Mouse (Mus musculus): ENCODE results near the gene Hoxb13. TPM values are rescaled to one million over a fixed set of nuclear protein-coding genes. Genes with fewer than 3 reads are reported as not detected.

The Hoxb13 gene
- polyA plus RNA-seq (2014; fragmentation: Illumina TruSeq; extraction: RNeasy Lipid Tissue Mini Kit (QIAGEN cat#74804); ENCODE audit: low read depth, low replicate concordance) = not detected

DNA sequence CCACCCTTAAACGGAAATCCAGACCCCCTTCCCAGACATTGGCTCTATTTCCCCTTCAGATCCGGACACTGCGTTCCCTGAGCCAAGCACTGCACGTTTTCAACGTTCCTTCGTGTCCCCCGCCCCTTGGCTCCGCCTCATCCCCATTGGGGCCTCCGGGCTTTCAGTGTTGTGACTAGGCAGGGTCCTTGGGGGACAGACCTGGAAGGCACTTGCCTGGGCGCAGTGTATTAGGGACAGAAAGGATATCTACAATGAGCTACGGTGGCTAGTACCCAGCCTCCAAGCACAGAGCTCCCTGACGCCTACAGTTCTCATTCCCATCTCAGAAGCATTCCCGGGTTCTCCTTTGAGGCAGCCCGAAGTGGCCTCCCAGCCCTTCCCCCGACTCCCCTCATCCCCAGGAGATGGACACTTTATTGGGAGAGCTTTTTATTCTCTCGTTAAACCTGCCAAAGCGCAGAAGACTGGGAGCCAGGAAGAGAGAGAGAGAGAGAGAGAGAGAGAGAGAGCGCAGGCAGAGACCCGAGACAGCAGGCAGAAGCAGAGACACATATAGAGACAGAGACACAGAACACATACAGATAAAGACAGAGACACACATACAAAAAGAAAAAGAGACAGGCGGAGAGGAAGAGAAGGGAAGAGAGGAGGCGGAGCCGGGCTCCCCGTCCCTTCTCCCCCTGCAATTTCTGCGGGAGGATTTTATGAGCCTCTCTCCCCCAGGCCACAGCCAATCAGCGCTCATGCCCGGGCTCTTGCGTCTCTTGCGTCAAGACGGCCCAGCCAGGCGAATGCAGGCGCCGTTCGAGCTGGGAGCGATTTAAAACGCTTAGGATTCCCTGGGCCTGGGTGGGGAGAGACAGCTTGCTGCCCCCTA is at the start of gene Hoxb13:
TSS of gene Hoxb13 (plus strand) at position 796 of the 880 bp plus-strand sequence.

Other genes with a start within 250 kb of the Hoxb13 start
- 0.73 TPM for gene Igf2bp1, start 188.4 kb upstream of the Hoxb13 start, polyA plus RNA-seq (2014; fragmentation: Illumina TruSeq; extraction: RNeasy Lipid Tissue Mini Kit (QIAGEN cat#74804); ENCODE audit: low read depth, low replicate concordance)
- not detected for gene Gip, start 169.8 kb upstream of the Hoxb13 start, polyA plus RNA-seq (2014; fragmentation: Illumina TruSeq; extraction: RNeasy Lipid Tissue Mini Kit (QIAGEN cat#74804); ENCODE audit: low read depth, low replicate concordance)
- gene Snf8, start 159.4 kb upstream of the Hoxb13 start, polyA plus RNA-seq (2014; fragmentation: Illumina TruSeq; extraction: RNeasy Lipid Tissue Mini Kit (QIAGEN cat#74804); ENCODE audit: low read depth, low replicate concordance) = 19.2 TPM
- gene Ube2z, start 128.9 kb upstream of the Hoxb13 start, polyA plus RNA-seq (2014; fragmentation: Illumina TruSeq; extraction: RNeasy Lipid Tissue Mini Kit (QIAGEN cat#74804); ENCODE audit: low read depth, low replicate concordance) = 22.4 TPM
- 6.9 TPM for gene Atp5g1, start 118.6 kb upstream of the Hoxb13 start, polyA plus RNA-seq (2014; fragmentation: Illumina TruSeq; extraction: RNeasy Lipid Tissue Mini Kit (QIAGEN cat#74804); ENCODE audit: low read depth, low replicate concordance)
- not detected for gene Calcoco2, start 82.4 kb upstream of the Hoxb13 start, polyA plus RNA-seq (2014; fragmentation: Illumina TruSeq; extraction: RNeasy Lipid Tissue Mini Kit (QIAGEN cat#74804); ENCODE audit: low read depth, low replicate concordance)
- not detected for gene Ttll6, start 60.5 kb upstream of the Hoxb13 start, polyA plus RNA-seq (2014; fragmentation: Illumina TruSeq; extraction: RNeasy Lipid Tissue Mini Kit (QIAGEN cat#74804); ENCODE audit: low read depth, low replicate concordance)
- 56.4 TPM for gene Hoxb9, start 77.1 kb downstream of the Hoxb13 start, polyA plus RNA-seq (2014; fragmentation: Illumina TruSeq; extraction: RNeasy Lipid Tissue Mini Kit (QIAGEN cat#74804); ENCODE audit: low read depth, low replicate concordance)
- gene Hoxb8, start 87.6 kb downstream of the Hoxb13 start, polyA plus RNA-seq (2014; fragmentation: Illumina TruSeq; extraction: RNeasy Lipid Tissue Mini Kit (QIAGEN cat#74804); ENCODE audit: low read depth, low replicate concordance) = 14.3 TPM
- gene Hoxb7, start 92.3 kb downstream of the Hoxb13 start, polyA plus RNA-seq (2014; fragmentation: Illumina TruSeq; extraction: RNeasy Lipid Tissue Mini Kit (QIAGEN cat#74804); ENCODE audit: low read depth, low replicate concordance) = 54.4 TPM
- gene Hoxb6, start 98.2 kb downstream of the Hoxb13 start, polyA plus RNA-seq (2014; fragmentation: Illumina TruSeq; extraction: RNeasy Lipid Tissue Mini Kit (QIAGEN cat#74804); ENCODE audit: low read depth, low replicate concordance) = 12.8 TPM
- gene Hoxb5, start 109.0 kb downstream of the Hoxb13 start, polyA plus RNA-seq (2014; fragmentation: Illumina TruSeq; extraction: RNeasy Lipid Tissue Mini Kit (QIAGEN cat#74804); ENCODE audit: low read depth, low replicate concordance) = 3.0 TPM
- gene Hoxb4, start 124.0 kb downstream of the Hoxb13 start, polyA plus RNA-seq (2014; fragmentation: Illumina TruSeq; extraction: RNeasy Lipid Tissue Mini Kit (QIAGEN cat#74804); ENCODE audit: low read depth, low replicate concordance) = 7.2 TPM
- 10.2 TPM for gene Hoxb3, start 129.0 kb downstream of the Hoxb13 start, polyA plus RNA-seq (2014; fragmentation: Illumina TruSeq; extraction: RNeasy Lipid Tissue Mini Kit (QIAGEN cat#74804); ENCODE audit: low read depth, low replicate concordance)
- gene Hoxb2, start 156.2 kb downstream of the Hoxb13 start, polyA plus RNA-seq (2014; fragmentation: Illumina TruSeq; extraction: RNeasy Lipid Tissue Mini Kit (QIAGEN cat#74804); ENCODE audit: low read depth, low replicate concordance) = 17.1 TPM
- gene Hoxb1, start 171.4 kb downstream of the Hoxb13 start, polyA plus RNA-seq (2014; fragmentation: Illumina TruSeq; extraction: RNeasy Lipid Tissue Mini Kit (QIAGEN cat#74804); ENCODE audit: low read depth, low replicate concordance) = not detected

Measured in kidney, adult 10 weeks (tissue).